In the genomic region with DNA sequence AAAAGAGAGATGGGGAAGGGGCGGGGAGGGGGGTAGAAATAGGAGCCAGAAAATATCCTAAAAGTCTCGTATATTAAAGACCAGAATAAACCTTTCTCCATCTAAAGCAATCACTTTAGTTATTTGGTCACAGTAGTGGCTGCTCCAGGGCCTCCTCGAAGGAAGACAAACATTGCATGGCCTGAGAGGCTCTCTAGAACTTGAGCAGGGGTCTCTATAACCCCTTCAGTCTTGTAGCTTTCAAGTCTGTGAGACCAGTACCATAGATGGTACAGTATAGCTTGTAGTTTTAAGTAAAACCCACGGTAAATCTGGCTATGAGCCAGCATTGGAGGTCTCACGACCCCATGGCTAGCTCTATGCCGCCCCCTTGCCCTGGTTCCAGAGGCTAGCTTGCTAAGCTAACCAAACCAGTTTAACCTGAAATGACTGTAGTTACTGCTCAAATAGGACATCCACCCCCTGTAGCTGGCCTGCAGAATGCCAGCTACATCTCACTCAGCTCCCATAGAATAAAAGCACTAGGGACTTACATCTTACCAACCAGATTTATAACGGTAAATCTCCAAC, we compare ENCODE assay signal across 14 mouse cellular contexts.
"Had no signal": no experiment of that assay in that cellular context is flagged by ENCODE, and none has a peak within 500 bp of the region (broad histone marks: within the 10 kb centered on the region; RNA-seq: fewer than 3 reads in every experiment).

No protein-coding gene starts in this region.

- H3K9me3 ChIP-seq: limb, embryonic 12.5 days; neural tube, embryonic 13.5 days had no signal

- H3K27me3 ChIP-seq: limb, embryonic 12.5 days; neural tube, embryonic 13.5 days had no signal

- H3K36me3 ChIP-seq: limb, embryonic 12.5 days; neural tube, embryonic 13.5 days had no signal

- H3K9ac ChIP-seq: limb, embryonic 12.5 days; liver, embryonic 14.5 days; neural tube, embryonic 13.5 days had no signal

- H3K4me2 ChIP-seq: limb, embryonic 12.5 days; neural tube, embryonic 13.5 days had no signal

- ATAC-seq: intestine, embryonic 16.5 days had no signal

- H3K4me3 ChIP-seq: limb, embryonic 12.5 days; neural tube, embryonic 13.5 days had no signal

- H3K27ac ChIP-seq: limb, embryonic 12.5 days; liver, embryonic 14.5 days; neural tube, embryonic 13.5 days had no signal

- DNase-seq: kidney, adult 2 months; kidney, postnatal 36 days; layer of hippocampus, adult 9-11 months; layer of hippocampus, postnatal 36 days; midbrain, embryonic 14.5 days; retina, postnatal 1 day; right cerebral cortex, postnatal 4 days; spleen, adult 18-20 months; thymus, adult 18-20 months; thymus, postnatal 14 days had no signal

- H3K4me1 ChIP-seq: limb, embryonic 12.5 days; neural tube, embryonic 13.5 days had no signal
